Mouse (Mus musculus): ENCODE data around the gene Sar1b.
A peak's percentile ranks its signal among the peaks of the same experiment; 100 is the strongest.
"Not testable (repeated sequence)": the region's sequence is repeated elsewhere in the genome, so short reads cannot be mapped to it uniquely, and the experiment has no call there.

The Sar1b gene

DNA sequence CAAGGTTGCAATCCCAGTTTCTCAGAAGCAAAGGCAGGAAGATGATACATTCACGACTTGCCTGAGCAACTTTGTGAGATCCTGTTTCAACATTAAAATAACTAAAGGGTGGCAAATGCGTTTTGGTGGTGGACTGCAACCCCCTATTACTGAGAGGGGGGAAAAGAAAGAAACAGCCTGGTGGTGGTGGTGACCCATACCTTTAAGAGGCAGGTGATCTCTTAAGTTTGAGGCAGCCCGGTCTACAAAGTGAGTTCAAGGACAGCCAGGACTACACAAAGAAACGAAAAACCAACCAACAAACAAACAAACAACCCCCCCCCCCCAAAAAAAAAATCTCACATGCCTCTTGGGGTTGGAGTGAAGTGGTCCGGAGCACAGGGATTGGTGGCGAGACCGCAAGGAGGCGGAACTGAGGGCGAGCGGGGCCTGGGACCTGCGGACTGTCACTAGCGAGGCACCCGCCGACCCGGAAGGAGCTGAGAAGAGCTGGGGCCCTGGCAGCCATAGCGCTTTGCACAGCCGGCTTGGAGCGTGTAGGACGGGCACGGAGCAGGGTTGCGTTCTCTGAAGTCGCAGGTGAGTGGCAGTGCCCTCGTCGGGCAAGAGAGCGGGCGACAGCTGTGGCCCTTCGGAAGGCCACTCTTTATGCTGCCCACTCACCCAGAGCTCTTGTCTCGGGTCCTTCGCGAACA is at the start of gene Sar1b, which contains the start of gene Sec24a:
Gene Sar1b (plus strand): TSS at position 475 of the 695 bp plus-strand sequence.
Gene Sec24a (minus strand): TSS at position 422 of the 695 bp plus-strand sequence.
- ATAC-seq (ENCODE audit: insufficient number of reproducible peaks, low FRiP score, low TSS enrichment): peak; percentile 81; the same call in 1 of the 2 replicates

DNA sequence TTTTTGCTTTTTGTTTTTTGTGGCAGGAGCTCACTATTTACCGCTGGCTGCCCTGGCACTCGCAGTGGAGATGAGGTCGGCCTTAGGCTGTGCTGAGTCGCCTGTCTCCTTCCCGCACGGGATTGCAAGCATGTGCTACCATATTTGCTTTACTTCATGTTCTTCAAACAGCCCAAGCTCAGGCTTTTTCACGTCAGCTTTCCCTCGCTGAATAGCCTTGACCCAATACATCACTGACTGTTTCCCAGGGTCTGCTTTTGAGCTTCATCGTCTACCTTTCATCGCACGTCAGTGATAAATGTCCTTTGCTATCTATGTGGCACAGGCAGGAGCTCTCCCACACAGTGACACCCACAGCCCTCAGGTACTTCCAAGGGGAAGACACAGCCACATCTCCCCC is 42.4 kb upstream of the Sar1b start:
- no peak for ATAC-seq (ENCODE audit: insufficient number of reproducible peaks, low FRiP score, low TSS enrichment)

DNA sequence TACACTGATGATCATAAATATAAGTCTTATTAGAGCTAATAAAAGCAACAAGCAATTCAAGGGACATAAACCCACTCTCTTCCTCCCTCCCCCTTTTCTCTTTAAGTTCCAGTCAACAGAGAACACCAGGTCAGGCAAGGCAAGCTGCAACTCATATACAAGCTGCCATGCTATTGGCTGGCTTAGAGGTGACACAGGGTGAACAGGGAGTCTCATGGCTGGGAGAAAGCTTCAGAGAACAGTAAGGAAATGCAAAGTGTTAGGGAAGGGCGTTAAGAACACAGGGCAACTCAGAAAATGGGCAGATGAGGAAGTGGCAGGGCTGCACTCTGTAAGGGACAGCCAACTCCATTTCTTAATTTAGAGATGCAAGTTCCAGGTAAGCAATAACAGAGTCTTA is 30.6 kb upstream of the Sar1b start:
- no peak for ATAC-seq (ENCODE audit: insufficient number of reproducible peaks, low FRiP score, low TSS enrichment)

DNA sequence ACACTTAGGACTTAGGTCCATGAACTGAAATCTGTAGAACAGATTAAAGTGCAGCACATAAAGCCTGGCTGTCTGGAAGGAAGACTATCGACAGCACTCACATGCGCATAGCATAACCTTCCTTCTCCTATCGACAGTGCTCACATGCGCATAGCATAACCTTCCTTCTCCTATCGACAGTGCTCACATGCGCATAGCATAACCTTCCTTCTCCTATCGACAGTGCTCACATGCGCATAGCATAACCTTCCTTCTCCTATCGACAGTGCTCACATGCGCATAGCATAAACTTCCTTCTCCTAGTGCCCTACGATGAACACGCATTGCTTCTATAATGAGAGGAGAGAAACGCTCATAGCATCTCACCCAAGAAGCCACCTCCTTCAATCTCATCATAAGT is 29.3 kb upstream of the Sar1b start:
- not testable (repeated sequence) for ATAC-seq (ENCODE audit: insufficient number of reproducible peaks, low FRiP score, low TSS enrichment)

DNA sequence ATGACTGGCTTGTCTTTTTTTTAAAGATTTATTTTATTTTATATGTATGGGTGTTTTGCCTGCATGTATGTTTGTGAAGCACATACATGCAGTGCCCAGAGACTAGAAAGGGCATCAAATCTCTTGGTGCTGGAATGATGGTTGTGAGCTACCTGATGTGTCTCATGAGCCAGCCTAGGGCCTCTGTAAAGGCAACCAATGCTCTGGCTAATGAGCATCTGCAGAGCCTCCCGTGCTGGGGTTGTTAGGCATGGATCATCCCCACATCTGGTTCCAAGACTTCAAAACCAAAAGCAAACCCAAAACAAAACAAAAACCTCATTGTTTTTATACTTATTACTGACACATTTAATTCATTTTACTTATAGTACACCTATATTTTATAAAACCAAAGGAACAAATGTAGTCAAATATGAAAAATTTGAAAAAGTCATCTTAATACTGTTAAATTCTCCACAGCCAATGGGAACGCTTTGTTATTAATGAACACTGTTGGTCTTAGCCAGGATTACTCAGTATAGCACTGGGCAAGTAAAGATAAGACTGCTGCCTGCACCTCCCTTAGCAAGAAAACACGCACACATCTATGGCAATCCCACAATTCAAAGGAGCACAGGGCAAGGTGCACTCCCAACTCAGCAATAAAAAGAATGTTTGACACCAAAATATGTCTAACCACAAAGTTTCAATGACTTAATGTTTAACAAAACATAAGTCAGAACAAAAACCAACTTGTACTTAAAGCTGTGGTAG is 24.7 kb upstream of the Sar1b start:
- no peak for ATAC-seq (ENCODE audit: insufficient number of reproducible peaks, low FRiP score, low TSS enrichment)

DNA sequence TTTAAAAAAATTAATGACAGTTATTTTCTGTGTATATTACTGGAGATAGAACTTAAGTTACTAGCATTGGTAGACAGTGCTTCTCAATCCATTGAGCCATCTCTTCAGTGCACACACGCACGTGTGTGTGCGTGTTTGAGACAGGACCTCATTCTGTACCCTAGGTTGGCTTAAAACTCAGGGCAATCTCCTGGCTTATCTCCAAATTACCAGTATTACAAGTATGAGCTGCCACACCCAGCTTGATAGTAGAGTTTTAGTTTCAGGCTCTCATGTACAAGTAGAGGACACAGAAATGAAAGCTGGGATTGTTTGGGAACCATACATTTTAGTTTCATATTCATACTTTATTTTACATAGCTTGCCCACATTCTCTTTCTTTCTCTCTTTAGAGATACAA is 22.8 kb upstream of the Sar1b start:
- no peak for ATAC-seq (ENCODE audit: insufficient number of reproducible peaks, low FRiP score, low TSS enrichment)

DNA sequence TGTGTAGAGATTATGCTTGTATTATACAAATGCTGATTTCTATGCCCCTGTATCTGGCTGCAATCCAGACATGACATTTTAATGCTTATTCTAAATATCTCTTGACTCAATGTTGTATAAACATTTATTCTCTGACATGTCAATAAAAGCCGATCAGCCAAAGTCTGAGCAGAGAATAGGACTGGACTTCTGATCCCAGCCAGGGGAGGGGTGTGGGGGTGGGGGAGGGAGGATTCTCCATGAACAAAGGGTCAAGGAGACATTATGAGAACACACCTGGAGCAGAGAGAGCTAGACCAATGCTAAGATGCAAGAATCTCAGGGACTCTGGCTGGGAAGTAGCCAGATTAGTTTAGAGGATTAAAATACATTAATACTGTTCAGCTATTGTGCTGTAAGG is 17.4 kb upstream of the Sar1b start:
- no peak for ATAC-seq (ENCODE audit: insufficient number of reproducible peaks, low FRiP score, low TSS enrichment)

DNA sequence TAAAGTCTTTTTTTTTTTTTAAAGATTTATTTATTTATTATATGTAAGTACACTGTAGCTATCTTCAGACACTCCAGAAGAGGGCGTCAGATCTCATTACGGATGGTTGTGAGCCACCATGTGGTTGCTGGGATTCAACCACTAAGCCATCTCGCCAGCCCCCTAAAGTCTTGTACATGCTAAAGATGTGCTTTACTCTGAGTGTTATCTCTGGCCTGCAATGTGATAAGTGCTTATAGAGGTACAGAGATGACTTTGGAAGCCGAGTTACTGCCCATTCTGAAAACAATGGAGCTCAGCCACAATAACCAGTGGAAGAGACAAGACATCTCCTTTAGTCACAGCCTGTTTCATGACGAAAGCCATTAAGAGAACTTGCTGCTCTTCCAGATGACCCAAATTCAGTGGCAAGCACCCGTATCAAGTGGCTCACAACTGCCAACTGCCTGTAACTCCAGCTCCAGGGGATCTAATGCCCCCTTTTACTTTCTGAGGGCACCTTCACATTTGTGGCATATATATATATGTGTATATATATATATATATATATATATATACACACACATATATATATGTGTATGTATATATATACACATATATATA is 11.8 kb upstream of the Sar1b start:
- ATAC-seq (ENCODE audit: insufficient number of reproducible peaks, low FRiP score, low TSS enrichment): not testable (repeated sequence)

DNA sequence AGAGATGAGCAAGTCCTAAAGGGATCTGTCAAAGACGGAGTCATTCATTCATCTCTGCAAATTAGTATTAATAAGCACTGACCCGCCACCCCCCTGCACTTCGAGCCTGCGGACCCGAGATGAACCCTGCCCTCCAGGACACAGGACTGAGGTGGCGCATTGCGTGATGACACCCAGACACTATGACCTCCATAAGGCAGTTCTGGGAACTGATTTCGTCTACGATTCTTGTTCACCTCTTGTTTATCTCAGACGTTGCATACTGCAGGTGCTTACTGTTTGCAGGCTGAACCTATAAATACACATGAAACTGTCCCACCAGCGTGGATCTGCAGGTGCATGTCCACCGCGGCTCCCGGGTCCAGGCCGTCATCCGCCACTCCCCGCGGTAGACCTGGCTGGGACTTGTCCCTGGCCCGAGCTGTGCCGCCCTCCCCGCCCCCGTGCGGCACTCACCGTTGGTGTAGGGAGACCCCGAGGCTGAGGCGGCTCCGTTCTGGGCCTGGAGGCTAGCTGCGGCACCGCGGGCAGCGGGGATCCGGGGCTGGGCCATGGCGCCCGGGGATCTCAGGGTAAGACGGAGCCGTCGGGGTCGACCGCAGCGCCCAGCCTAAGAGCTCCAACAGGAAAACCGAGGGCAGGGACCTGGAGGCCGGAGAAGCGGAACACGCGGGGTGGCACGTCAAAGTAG is 7.7 kb upstream of the Sar1b start:
- ATAC-seq (ENCODE audit: insufficient number of reproducible peaks, low FRiP score, low TSS enrichment): peak; percentile 68; the same call in 1 of the 2 replicates

DNA sequence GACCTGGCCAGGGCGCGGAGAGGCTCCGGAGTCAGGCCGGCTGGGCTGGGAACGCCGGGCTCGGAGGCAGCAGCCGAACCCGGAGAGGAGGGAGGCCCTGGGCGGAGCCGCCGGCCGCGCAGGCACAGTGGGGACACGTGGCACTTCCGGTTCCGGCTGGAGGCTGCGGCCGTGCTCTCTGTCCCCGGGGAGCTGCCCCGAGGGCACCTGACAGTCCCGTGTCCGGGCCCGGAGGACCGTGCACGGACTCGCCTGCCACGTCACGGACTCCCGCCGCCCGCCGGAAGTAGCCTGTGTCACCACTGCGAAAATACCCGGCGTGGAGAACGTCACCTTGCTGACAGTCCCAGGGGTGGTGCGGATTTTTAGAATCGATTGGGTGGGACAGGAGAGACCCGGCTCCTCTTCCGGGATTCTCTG is 7.1 kb upstream of the Sar1b start:
- peak; percentile 98 for ATAC-seq (ENCODE audit: insufficient number of reproducible peaks, low FRiP score, low TSS enrichment)

DNA sequence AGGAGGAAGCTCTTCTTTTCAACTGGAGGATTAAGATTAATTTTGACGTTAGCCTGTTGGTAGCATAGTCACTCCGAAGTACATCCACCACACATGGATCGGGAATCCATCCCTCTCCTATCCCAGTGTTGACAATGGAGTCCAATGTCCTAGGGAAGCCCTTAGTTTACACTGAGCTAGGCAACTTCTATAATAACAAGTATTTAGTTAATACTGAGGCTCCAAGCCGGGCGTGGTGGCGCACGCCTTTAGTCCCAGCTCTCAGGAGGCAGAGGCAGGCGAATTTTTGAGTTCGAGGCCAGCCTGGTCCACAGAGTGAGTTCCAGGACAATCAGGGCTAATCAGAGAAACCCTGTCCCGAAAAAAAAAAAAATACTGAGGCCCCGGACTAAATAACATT is 6.5 kb upstream of the Sar1b start:
- no peak for ATAC-seq (ENCODE audit: insufficient number of reproducible peaks, low FRiP score, low TSS enrichment)

DNA sequence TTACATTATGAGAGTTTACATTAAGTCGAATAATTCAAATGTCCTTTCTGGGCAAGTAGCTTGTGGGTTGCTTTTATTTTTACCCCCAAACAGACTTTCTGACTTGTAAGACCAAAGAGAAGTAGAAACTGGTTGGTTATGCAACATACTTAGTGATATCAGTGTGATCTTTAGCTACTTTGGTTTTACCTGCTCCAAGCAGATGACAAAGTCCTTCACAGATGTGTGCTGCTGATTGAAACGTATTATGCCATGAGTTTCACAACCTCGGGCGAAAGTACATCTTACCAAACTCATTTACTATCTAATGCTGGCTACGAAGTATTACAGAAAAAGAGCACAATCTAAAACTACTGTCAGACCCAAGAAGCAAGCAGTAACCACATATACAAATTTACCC is 5.9 kb upstream of the Sar1b start:
- no peak for ATAC-seq (ENCODE audit: insufficient number of reproducible peaks, low FRiP score, low TSS enrichment)

DNA sequence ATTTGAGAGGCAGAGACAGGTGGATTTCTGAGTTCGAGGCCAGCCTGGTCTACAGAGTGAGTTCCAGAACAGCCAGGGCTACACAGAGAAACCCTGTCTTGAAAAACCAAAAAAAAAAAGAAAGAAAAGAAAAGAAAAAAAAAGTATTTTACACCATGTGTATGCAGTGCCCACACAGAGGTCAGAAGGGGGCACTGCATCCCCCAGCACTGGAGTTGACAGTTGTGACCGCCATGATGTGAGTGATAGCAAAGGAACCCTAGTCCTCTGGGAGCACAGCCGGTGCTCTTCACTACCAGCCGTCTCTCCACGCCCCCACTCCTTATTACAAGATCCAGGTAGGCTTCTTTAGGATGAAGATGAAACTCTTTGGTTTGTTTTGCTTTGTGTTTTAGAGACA is 5.3 kb upstream of the Sar1b start:
- ATAC-seq (ENCODE audit: insufficient number of reproducible peaks, low FRiP score, low TSS enrichment): not testable (repeated sequence)

DNA sequence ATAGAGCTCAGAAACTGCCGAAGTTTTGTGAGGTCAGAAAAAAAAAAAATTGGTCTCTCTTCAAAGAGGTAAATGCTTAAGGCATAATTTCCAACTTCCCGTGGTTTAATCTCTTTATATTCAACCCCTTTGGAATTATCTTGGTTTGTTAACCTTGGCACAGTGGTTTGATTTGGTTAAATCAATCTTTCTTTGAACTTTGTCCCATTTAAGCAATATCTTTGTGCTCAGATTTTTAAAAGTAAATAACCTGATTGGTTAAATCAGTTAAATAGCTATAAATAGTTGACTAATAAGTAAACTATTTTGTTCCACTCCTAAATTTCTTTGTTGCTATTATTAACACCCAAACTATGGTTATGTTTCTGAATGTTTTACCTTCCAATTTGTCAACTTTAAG is 4.2 kb upstream of the Sar1b start:
- no peak for ATAC-seq (ENCODE audit: insufficient number of reproducible peaks, low FRiP score, low TSS enrichment)

DNA sequence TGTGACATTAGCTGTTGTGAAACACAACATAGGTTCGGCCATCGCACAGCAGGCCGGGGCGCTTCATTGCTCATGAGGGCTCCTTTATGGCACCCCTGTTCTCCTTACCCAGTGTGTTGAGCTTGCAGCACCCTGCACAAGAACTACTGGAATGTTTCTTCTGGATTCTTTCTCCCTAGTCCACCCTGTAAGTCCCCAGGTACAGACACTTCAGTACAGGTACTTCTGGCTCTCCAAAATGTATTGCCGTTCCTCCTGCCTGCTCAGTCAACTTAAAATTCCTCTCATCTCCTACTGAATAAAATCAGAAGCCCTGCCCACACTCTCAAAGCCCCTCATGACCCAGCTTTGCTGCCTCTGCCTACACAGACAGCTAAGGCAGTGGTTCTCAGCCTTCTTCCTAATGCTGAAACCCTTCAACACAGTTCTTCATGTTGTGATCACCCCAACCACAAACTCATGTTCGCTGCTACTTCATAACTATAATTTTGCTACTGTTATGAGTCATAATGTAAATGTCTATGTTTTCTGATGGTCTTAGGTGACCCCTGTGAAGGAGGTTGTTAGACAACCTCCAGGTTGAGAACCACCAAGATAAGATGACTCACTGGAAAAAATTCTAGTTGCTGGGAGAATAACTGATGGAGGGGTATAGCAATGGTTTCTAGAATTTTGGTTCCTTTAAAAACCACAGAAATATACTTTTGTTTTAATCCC is 3.4 kb upstream of the Sar1b start:
- no peak for ATAC-seq (ENCODE audit: insufficient number of reproducible peaks, low FRiP score, low TSS enrichment)

DNA sequence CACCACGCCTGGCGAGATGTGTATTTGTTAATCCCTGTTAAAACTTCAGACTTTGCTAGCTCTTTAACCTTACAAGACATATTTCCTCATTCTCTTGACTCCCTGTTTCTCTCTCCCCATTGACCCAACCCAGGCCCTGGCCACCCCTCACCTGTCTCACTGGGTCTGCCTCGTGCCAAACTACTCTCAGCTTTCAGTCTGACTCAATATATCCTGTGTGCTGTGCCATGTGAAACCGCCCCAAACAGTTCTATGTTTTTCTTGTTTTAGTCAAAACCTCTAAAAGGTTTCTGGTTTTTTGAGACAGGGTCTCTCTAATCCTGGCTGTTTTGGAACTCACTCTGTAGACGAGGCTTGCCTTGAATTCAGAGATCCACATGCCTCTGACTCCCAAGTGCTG is 2.2 kb upstream of the Sar1b start:
- ATAC-seq (ENCODE audit: insufficient number of reproducible peaks, low FRiP score, low TSS enrichment): no peak

DNA sequence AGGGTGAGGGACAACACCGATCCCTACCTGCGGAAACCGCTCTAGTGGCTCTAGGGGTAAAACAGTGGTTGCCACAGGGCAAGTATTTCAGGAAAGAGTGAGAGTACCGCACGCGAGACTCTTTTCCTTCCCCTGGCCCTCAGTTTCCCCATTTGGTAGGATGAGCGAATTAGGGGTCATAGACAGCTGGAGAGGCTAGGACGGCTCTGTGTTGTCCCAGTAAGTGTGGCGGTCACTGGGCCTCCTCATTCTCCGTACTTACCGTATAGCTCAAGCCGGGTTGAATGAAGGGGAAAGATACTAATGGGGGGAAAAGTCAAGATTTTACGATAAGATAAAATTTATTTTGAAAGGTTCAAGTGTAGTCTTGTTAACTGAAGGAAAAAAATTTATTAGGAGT is 468 bp downstream of the Sar1b start:
- ATAC-seq (ENCODE audit: insufficient number of reproducible peaks, low FRiP score, low TSS enrichment): no peak

DNA sequence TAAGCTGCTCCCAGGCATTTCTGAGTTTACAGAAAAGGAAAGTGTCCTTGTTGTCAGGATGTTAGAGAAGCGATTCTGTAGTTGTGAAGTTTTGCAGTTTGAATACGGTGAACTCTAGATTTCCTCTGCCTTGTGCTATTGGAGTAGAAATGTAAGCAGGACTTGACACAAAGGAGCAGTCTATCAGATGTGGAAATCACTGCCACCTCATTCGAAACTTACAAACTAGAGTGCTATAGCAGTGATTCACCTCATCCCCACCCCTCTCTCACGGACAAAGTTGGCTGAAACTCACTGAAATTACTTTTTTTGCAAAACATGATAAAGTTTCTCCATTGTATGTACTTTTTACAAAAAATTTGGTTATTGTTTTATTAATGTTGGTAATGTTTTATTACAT is 1.3 kb downstream of the Sar1b start:
- ATAC-seq (ENCODE audit: insufficient number of reproducible peaks, low FRiP score, low TSS enrichment): no peak

DNA sequence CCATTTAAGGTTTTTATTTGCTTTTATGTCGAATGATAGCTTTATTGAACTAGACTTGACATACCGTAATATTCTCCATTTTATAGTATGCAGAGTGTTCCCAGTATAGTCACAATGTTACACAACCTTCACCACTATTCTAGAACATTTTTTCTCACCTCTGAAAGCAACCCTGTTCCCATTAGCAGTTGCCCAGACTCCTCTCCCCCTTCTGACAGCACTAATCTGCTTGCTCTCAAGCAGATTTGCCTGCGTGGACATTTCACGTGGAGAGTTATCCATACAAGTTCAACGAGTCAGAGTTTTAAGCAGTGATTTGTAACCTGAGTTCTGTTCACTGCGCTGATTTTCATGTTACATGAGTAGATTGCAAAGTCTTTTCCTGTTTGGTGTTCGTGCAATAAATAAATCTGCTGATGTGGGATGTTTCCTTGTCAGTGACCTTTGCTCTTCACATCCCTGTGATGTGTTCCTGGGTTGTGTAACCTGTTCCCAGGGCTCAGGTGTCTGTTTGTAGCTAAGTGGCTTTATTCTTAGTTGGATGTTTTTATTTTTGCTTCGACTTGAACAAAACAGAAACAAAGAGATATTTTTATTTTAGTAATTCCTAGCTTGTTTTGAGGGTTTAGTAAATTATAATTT is 4.2 kb downstream of the Sar1b start:
- no peak for ATAC-seq (ENCODE audit: insufficient number of reproducible peaks, low FRiP score, low TSS enrichment)

DNA sequence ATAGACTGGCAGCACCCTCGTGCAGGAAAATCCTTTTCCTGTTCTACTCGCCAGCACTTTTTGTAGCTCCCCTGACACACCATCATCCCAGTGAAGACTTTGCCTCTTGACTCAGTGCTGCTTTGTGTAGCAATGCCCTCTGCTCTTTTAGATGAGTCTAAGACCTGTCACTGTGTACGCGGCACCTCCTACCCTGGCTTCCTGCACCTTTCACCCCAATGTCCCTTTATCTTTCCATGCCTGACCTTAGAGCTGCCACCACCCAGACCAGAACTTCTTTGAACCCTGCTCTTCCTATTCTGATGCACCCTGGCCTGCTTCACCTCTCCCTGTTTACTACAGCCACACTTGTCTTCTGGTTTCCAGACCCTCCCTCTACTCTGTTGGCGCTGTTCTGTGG is 4.8 kb downstream of the Sar1b start:
- ATAC-seq (ENCODE audit: insufficient number of reproducible peaks, low FRiP score, low TSS enrichment): no peak
